Mouse (Mus musculus) cerebellum, postnatal 36 days (tissue): ENCODE results near the gene Cemip2.
A peak's percentile ranks its signal among the peaks of the same experiment; 100 is the strongest.

Experiments used
- DNase-seq, 2 experiments: peaks; one replicate each; pipeline ENCODE4 v3.0.0; 2021 to 2022; ENCODE audit warnings: mixed read lengths in 2 of 2

Cemip2 gene

DNA sequence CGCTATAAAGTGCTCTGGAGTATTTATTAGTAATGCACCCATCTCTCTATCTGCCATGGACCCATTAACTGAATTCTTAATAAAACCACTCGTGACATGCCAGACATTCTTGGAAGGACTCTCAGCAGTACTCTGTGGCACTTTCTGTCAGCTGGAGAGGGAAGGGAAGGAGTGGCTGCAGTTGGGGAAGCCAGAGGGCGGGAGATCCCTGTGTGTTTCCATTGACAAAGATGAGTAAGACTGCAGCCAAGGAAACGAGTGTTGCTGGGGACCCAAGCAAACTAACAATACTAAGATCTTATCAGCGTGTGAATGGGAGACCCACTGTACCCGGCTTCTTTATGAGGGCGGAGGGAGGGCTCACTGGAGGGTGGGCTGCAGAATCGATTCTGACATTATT lies 2.5 kb downstream of the Cemip2 start:
- DNase-seq = no peak

DNA sequence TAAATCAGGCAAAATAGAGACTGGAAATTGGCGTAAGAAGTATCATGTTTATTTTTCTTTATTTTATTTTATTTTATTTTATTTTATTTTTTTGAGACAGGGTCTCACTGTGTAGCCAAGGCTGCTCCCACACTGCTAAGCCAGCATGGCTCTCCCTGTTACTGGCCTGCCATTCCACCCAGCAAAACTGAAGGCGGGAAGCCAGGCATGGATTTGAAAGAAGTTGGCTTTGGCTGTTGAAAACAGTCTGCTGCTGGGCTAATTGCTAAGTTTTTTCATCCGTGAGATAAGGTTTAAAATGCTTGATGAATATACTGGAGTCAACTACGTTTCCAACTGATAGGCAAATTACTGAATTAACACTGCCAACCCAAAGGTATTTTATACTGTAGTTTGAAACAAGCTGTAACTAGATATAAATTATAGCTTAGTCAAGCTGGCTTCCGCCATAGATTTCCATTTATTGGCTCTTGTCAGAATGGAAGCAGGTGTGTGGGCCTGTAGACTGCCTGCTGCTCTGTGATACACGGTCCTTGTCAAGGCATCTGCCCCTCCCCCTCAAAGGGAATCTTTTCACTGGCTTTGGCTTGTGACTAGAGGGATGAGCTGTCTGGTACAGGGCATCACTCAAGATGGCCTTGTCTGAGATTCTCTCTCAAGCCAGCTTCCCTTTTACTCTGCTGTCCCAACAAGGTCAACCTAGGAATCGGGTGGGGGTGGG lies 3.1 kb downstream of the Cemip2 start:
- DNase-seq = no peak

DNA sequence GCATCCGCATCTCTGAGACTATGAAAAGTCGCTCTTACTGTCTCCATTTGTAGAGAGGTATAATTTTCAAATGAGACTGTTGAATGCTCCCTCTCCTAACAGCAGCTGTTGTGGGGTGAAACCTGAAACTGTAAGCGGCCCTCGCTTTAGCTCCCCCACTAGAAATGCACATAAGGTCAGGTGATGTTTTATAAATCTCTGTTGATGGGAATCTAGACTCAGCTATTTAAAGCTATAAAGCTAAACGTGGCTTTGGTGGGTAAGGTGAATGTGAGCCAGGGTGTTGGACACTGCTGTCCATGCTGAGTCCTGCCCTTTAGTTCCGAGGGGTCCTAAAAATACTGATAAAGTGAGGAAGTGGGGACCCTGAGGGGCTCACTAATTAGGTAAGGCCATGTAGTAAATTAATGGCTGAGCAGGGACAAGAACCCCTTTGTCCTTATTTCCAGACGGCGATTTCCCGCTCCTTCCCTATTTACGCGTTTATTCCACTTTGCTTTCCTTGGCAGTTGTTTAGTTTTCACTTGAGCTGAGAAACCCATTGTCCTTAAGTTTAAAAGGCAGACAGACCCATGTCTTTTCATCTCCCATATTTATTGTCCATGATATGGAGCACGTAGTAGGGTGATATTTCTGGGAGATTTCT lies 3.8 kb downstream of the Cemip2 start:
- DNase-seq = no peak

DNA sequence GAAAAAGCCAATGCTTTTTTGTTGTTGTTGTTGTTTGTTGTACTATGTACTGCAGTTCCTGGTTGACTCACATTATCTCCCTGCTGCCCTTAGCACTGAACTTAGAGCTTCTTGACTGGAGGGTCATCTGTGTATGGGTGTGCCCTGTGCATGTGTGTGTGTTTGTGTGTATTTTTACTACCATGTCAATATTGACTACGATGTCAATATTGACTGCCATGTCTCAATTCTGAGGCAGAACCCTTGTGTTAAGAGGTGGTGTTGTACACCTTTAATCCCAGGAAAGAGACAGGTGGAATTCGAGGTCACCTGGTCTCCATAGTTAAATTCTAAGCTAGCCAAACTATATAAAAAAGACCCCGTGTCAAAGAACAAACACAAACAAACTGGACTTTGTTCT lies 5.6 kb downstream of the Cemip2 start:
- DNase-seq = no peak

DNA sequence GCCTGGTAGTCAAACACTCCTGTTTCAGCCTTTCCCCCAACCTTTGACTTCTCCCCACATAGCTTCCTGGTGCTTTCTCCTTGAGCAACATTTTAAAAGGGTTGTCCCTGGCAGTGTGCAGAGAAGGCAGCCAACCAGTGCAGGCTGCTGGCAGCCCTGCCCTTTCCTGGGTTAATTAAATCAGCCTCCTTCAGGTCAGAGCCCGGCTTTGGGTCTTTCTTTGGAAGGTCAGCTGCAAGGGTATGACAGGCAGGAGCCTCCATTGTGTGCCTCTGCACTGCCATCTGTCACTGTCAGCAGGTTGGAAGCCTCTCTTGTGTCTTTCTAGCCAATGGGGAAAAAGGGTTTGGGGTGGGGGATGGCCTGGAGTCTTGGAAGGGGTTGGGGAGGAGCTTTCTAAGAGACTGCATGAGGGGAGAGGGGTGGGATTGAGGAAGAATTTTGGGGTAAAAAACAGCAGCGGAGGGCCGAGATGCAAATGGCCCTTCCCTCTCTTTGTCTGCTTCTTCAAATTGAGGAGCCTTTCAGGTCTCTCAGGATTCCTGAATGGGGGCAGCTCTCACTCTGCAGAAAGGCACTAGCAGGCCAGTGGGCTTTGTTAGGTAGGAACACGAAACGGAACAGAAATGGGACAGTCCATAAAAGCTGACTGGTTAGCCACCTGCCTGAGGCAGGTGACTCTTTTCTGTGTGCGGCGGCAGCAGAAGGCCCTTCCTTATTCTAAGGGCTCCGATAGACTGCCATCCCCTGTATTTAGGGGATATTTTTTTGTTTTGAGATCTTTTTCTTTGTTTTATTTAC lies 6.4 kb downstream of the Cemip2 start:
- DNase-seq = peak; percentile 55 to 59

DNA sequence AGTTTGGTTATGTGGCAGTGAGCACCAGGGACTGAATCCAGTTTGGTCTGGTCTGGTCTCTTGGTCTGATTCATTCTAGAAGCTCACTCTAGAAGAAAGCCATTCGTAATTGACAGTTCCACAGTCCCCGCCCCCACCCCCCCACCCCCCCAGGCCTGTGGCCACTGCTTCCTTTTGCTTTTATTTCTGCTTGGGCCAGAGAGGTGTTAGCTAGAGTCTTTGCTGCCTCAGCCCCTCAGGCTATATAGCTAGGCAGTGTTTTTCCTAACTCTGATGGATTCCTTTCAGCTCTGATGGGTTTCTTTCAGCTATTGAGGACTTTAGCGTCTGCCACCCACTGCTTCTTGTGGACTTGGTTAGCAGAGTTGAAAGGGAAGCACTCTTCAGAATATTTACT lies 7.0 kb downstream of the Cemip2 start:
- DNase-seq = no peak

DNA sequence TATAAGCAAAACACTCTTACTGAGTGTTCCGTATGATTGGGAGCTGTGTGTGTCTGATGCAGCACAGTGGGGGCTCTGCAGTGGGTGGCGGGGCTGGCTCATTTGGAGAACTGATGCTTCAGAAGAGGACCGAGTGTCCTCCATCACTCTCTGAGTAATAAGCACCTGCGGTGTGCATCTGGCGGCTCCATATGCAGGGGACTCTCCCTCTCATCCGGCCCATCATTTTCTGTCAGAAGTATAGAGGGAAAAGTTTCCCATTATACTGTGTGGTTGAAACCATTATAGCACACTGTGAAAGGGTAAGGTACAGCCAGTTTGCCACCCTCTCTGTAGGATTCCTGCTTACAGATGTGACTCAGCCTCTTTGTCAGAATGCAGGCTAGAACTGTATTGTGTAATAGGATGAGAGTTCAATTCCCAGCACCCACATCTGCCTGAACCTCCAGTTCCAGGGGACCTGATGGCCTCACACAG lies 8.9 kb downstream of the Cemip2 start:
- peak; percentile 55 for DNase-seq

DNA sequence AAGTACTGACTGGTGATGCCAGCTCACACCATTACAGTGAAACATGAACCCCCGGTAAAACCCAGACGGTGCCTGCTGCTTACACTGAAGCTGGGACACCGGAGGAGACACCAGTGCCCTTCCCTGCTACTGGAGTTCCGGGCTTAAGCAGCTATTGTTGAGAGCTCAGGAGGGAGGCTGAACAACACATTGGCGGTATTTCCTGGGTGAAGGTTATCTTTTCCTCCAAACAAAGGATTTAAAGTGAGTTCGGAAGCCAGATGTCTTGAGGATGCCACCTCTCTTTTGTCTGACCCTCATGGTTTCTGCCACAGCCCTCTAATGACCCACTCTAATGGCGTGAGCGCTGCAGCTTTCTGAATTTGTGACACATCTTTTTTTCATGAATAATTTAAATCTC lies 10.9 kb downstream of the Cemip2 start:
- DNase-seq = no peak

DNA sequence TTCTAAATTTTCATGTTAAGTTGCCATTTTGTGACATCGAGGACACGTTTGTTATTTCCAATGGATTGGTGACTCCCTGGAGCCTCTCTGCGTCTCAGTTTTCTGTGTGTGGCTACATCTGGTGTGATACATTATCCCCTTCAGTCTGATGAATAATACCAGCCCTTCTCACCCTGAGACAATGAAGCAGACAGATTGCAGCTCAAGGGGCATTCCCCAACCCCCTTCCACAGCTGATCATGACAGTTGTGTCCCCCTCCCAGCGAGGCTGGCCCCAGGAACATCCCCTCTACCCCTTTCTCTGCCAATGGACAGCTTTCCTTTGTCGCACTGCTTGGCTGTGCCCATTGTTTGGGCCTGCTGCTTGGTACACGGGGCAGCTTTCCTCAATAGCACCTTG lies 11.5 kb downstream of the Cemip2 start:
- DNase-seq = no peak

DNA sequence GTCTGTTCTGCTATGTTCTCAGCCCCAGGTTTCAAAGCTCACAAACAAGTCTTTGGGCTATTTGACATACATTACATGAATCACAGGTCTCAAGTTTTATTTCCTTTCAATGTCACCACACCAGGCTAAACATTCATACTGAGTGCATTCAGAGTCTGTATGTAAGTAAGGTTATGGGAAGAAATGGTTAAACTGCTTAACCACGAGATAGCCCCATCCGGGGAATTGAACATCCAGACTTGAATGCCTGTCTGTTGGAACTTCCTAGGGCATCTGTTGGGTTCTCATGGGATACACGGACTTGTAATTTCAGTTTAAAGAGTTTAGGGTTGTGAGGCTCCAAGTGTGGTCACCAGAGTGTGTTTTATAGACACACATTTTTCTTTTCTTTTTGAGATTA lies 13.2 kb downstream of the Cemip2 start:
- no peak for DNase-seq

DNA sequence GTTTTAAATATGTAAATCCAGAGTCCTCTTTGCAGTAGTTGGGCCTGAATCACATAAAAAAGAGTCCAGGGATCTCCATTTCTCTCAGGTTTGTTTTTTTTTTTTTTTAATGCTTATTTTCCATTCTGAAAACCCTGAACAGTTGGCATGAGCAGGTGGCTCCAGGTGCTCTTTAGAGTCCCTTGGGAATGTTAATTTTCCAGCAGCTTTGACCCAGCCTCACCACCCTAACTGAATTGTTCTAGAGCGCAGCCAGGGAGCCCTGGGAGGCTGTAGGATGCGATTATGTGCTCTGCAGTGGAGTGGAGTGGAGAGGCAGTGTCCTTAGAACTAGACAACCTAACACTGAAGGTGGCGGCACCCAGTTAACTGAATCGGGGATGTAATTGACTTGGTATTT lies 13.7 kb downstream of the Cemip2 start:
- no peak for DNase-seq

DNA sequence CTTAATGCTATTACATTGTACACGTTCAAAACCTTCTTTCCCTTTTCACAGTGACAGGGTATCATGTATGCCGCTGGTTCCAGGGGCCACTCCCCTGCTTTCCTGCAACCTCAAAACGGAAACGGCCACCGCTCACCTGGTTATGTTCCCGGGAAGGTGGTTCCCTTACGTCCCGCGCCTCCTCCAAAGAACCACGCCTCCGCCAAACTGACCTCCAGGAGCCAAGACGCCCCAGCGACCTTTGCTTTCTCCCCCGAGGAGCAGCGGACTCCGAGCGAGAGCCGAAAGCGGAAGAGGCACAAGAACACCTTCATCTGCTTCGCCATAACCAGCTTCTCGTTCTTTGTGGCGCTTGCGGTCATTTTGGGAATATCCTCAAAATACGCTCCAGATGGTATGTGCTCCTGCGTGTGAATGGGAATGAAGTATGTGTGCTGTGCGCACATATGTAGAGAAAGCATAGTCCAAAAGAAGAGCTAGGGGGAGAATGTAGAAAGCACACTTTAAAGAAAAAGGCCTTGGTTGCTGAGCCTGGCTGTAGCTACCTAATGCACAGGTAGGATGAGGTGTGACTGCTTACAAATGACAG lies 14.5 kb downstream of the Cemip2 start:
- DNase-seq = no peak

DNA sequence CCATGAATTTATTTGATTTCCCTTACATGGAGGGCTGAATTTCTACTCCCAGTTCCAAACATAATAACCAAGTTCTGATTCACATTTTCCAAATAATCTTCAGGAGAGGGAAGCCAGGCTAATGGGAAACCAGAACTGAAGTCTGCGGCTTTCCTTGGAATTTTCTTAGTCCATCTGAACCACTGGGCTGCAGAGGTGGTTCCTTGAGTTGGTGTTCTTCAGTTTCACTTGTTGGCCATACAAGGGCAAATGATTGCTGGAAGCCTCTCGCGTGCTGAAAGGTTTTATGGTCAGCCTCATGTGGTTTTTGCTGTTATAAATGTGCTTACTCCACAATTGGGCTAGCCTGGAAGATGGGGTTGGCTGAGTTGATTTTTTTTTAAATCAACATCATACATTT lies 16.4 kb downstream of the Cemip2 start:
- no peak for DNase-seq

DNA sequence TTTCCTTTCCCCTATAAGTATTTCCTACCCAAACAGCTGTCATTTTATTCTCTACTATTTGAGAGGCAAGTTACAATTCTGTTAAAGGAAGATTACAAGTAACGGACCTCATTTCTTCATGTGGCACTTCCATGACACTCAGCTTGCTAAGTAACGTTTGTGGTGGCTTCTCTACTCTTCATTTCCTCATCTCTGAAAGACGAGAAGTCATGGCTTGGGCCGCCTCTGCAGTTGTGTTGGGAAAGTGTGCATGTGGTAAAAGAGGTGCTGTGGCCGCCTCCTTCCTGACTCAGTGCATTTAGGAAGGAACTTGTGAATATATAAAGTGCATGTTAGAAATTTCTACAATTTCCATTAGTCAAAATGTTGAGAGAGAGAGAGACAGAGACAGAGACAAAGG lies 18.2 kb downstream of the Cemip2 start:
- DNase-seq = no peak

DNA sequence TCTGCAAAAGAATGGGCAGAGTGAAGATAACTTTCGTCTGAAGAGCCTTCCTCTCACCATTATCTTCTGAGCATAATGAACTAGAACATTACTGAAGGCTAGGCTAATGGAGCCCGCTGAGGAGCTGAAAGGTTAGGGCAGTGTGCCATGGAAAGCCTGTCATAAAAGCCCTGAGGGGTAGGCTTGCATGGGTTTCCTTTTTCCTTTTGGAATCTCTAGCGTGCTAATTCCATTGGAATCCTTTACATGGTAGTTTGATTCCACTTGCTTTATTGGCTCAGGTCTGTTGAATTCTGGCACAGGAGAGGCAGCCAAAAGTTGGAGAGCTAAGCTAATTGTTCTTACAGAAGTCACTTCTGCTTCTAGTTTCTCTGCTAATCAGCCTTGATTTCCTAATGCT lies 20.6 kb downstream of the Cemip2 start:
- DNase-seq = no peak

DNA sequence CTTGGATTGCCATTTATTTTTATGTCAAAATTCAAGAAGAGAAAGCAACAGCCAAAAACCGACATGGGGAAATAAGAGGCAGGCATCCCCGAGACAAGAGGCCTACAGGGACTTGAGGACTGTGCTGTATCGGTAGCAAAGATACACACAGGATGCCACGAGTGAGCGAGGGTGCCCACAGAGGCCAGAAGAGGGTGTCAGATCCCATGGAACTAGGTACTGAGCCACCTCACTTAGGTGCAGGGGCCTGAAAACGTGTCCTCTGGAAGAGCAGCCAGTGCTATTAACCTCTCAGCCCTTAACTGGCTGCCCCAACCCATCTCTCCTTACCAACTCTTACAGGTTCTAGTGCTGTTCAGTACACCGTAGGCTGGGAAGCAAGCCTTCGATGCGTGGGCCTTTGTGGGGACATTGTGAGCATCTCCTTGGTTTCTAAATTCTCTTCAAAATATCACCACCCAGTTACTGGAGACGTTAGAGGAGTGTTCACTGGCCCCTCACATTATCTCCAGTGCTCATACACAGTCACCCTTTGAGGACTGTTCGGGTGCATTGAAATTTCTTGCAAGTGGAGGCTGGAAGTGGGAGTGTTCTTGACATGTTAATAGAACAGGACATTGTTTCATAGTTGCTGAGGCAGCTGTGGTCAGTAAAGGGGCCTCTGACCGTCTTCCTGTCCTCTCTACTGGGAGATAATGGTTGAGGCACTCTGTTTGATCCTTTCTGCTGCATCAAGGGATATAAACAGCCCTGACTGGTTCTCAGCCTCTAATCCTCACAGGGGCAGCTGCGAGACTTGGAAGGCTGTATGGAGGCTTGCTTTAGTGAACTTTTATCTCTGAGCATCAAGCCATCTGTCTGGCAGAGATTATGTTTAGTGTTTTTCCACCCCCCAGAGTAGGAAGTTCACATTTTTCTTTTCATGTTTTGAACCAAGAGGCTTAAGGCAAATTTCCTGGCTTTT lies 21.6 kb downstream of the Cemip2 start:
- no peak for DNase-seq

DNA sequence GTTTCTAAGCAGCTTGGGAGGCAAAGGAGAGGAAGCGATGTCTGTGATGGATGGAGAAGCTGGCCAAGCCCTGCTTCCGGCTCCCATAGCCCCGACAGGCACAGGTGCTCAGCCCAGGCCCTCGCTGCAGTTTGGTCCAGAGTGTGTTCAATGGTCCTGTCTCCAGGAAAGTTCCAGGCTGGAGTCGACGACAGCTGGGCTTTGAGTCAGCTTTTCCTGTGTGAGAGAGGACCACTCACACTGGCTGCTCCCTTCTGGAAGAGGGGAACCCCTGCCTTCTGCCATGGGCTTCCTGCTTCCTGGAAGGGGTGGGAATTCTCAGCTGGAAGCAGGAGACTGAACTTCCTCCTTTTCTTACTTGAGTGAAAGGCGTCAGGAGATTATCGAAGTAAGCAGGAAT lies 26.3 kb downstream of the Cemip2 start:
- no peak for DNase-seq

DNA sequence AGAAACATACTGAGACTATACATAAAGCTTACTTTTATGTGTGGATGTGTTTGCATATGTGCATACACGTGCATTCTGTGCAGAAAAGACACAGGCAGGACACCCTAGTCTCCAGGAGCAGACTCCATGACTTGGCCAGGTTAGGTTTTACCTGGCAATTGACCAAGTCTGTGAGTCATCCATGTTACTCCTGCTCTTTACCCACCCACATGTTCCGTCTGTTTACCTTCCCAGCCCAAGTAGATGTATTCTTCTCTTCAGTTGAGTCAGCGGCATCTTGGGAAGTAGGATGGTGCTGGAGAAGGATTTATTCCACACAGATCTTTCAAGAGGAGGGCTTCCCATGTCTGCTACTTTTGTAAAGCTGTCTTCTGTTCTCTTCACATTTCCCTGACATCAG lies 27.2 kb downstream of the Cemip2 start:
- peak; percentile 42 to 65 for DNase-seq

DNA sequence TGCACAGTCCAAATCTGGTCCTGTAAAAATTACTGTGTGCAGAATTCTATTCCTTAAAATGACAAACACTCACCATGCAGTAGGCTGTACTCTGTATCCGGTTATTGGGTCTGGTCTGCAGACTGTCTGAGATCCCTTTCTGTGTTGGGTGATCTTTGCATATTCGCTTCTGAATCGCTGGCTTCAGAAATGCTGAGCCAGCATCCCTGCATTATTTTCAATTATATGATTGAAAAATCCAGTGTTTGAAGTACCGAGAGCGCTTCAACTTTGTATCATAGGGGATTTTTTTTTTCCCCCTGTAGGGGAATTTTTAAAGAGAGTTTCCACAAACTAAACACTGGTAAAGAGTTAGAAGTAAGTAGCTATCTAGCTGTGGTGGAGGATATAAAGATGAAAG lies 32.0 kb downstream of the Cemip2 start:
- DNase-seq = no peak

DNA sequence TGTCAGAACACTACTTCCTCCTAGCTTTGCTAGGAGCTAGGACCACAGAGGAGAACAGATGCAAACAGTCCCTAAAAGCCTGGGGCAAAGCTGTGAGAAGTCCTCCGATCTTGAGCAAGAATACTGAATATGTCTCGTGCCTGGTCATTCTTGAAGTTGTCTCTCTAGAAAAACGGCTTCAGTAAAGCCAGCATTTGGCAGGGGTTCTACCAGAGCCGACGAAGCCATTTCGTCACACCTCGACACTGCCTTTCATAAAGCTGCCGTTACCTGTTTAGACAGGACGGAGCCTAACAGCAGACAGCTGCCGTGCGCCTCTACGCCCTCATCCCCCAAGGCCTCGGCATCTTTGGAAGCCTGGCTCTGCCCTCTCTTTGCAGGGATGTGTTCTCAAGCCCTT lies 35.4 kb downstream of the Cemip2 start:
- no peak for DNase-seq

DNA sequence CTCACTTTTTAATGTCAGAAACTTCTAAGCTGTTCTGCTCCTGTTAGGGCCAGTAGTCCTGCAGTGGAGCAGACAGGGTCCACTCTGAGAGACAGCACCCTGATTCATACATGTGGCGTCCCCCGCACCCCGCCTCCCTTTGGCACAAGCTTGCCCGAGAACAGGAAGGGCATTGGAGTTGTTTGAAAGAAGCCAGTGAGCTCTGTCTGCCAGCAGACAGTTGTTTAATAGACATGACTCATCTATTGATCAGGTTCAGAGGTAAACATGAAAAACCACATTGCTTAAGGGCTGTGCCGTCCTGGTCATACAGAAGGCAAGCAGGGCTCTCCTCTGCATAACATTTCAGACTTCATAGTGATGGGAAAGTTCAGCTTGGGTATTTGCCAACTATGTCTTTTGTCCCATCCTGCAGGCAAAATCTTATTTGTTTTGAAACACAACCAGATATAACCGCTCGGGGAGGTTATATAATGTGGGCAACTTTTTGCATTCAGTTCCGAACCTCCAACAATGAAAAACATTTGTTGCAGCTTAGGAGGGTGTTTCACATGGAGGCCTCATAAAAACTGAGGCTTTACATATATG lies 36.4 kb downstream of the Cemip2 start:
- no peak for DNase-seq

DNA sequence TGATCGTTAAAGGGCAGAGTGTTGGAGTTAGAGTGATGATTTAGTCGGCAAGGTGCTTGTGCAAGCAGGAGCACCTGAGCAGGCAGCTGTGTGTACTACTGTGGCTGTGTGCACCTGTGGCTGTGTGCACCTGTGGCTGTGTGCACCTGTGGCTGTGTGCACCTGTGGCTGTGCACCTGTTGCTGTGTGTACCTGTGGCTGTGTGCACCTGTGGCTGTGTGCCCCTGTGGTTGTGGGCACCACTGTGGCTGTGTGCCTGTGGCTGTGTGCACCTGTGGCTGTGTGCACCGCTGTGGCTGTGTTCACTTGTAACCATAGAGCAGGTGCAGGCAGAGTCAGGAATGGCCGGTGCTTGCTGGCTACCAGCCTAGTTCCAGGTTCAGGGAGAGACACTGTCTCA lies 38.1 kb downstream of the Cemip2 start:
- DNase-seq = no peak
